30 mouse cellular contexts compared by ENCODE assay signal in the genomic region with DNA sequence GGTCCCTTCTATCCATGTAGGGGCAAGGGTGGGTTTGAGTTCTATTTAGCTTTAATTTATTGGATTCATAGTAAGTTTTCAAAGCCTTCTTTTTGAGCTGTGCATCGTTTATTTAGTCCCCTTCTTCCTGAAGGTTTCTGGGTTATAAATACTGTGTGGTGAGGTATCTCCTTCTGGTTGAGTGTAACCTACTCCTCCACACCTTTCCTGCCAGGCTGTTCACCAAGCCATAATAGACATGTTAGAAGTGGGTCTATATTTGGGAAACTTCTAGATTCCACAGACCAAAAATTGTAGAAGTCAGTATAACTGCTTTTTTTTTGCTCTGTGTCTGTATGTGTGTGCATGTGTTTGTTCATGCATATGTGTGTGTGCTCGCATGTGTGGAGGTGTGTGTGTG.
DNase-seq lines count a peak whose midpoint lies in the region; ATAC-seq lines count a peak whose summit lies in the region.
"Had no signal": no experiment of that assay in that cellular context is flagged by ENCODE, and none has a peak within 500 bp of the region (broad histone marks: within the 10 kb centered on the region; RNA-seq: fewer than 3 reads in every experiment).

No protein-coding gene starts in this region.

- H3K4me1 ChIP-seq in heart, embryonic 11.5 days (ENCODE audit: control insufficient read depth, insufficient read depth, low read length): no peaks in the 10 kb centered on the region
- H3K4me1 ChIP-seq: embryonic facial prominence, embryonic 10.5 days; embryonic facial prominence, embryonic 13.5 days; forebrain, embryonic 12.5 days; forebrain, embryonic 15.5 days; heart, embryonic 13.5 days had no signal

- WGBS in heart, embryonic 11.5 days (ENCODE audit: insufficient replicate concordance): 68% methylated on average over 2 of the region's 2 CpGs

- no peak for ATAC-seq in heart, embryonic 11.5 days (replicated peaks; ENCODE audit: insufficient number of reproducible peaks, low FRiP score, low TSS enrichment)
- ATAC-seq: forebrain, embryonic 15.5 days; hindbrain, postnatal 0 days; inflammation-experienced regulatory T-cells, adult 6 months; Patski had no signal

- H3K4me3 ChIP-seq in heart, embryonic 11.5 days (ENCODE audit: low read depth, low read length): no peak overlapping the region
- H3K4me3 ChIP-seq: embryonic facial prominence, embryonic 10.5 days; embryonic facial prominence, embryonic 13.5 days; erythroblast, embryonic 14.5 days; forebrain, embryonic 12.5 days; forebrain, embryonic 15.5 days; gastrocnemius, adult 2 months; heart, embryonic 13.5 days had no signal

- H3K27ac ChIP-seq in heart, embryonic 11.5 days (ENCODE audit: low read depth, low read length): no peak overlapping the region
- H3K27ac ChIP-seq: embryonic facial prominence, embryonic 10.5 days; embryonic facial prominence, embryonic 13.5 days; forebrain, embryonic 12.5 days; forebrain, embryonic 15.5 days; gastrocnemius, adult 2 months; heart, embryonic 13.5 days; hindbrain, embryonic 14.5 days; hindbrain, postnatal 0 days had no signal

- H3K9ac ChIP-seq in heart, embryonic 11.5 days (ENCODE audit: low read depth, low read length): no peak overlapping the region
- H3K9ac ChIP-seq: embryonic facial prominence, embryonic 13.5 days; forebrain, embryonic 12.5 days; forebrain, embryonic 15.5 days; heart, embryonic 13.5 days; hindbrain, embryonic 14.5 days had no signal

- H3K36me3 ChIP-seq in heart, embryonic 11.5 days (ENCODE audit: control insufficient read depth, insufficient read depth, low read length): no peaks in the 10 kb centered on the region
- H3K36me3 ChIP-seq: embryonic facial prominence, embryonic 10.5 days; embryonic facial prominence, embryonic 13.5 days; forebrain, embryonic 12.5 days; forebrain, embryonic 15.5 days; G1E; heart, embryonic 13.5 days had no signal

- no peaks in the 10 kb centered on the region for H3K27me3 ChIP-seq in heart, embryonic 11.5 days (ENCODE audit: control insufficient read depth, insufficient read depth, low read length)
- H3K27me3 ChIP-seq: CH12.LX; embryonic facial prominence, embryonic 13.5 days; forebrain, embryonic 12.5 days; forebrain, embryonic 15.5 days; heart, embryonic 13.5 days; Patski had no signal

- H3K4me2 ChIP-seq in heart, embryonic 11.5 days: no peak overlapping the region
- H3K4me2 ChIP-seq: embryonic facial prominence, embryonic 13.5 days; forebrain, embryonic 12.5 days; forebrain, embryonic 15.5 days; heart, embryonic 13.5 days; hindbrain, embryonic 14.5 days had no signal

- H3K9me3 ChIP-seq in heart, embryonic 11.5 days (replicated peaks; ENCODE audit: control insufficient read depth, low read length): no peaks in the 10 kb centered on the region
- H3K9me3 ChIP-seq: embryonic facial prominence, embryonic 10.5 days; embryonic facial prominence, embryonic 13.5 days; forebrain, embryonic 12.5 days; forebrain, embryonic 15.5 days; heart, embryonic 13.5 days had no signal

- peak; percentile 22 for DNase-seq in heart, adult 11 months
- DNase-seq in right cerebral cortex, adult 18-20 months: peak; percentile 27
- DNase-seq in right cerebral cortex, postnatal 4 days: no peak
- peak; percentile 71 for DNase-seq in brain, adult 2 months (ENCODE audit: low read depth, low spot score)
- peak; percentile 69 for DNase-seq in telencephalon, adult 2 months (ENCODE audit: low read depth, low spot score)
- no peak for DNase-seq in cerebellum, adult 11 months
- DNase-seq: adrenal gland, postnatal 10 days; adrenal gland, postnatal 36 days; B cell, adult 2 months; cerebellum, adult 11-12 months; cerebellum, adult 8-10 months; cerebellum, postnatal 14 days; gastrocnemius, adult 2 months; gastrocnemius, postnatal 14 days; heart, adult 18-20 months; heart, postnatal 14 days; heart, postnatal 4 days had no signal

Comparison
In these comparisons a context has a peak if more than half of its experiments do, and no peak if none do; other contexts are left out.
1. DNase-seq: peak in heart, adult 11 months (single experiment), right cerebral cortex, adult 18-20 months (single experiment), brain, adult 2 months (single experiment) and telencephalon, adult 2 months (single experiment); none in right cerebral cortex, postnatal 4 days (single experiment) and cerebellum, adult 11 months (single experiment).